Mouse (Mus musculus) MEL (cell line): ENCODE data around the gene Bmt2.
A peak's percentile ranks its signal among the peaks of the same experiment; 100 is the strongest.

ENCODE experiments used
- BHLHE40 ChIP-seq: IDR thresholded peaks from 2 replicates; pipeline ENCODE4 v1.6.1; 2012; ENCODE audit warnings: low read depth, mild to moderate bottlenecking, inconsistent platforms, low read length, improper control_type of control experiment, borderline replicate concordance
- CTCF ChIP-seq, 3 experiments: IDR thresholded peaks in 2 of 3; conservative IDR thresholded peaks in 1 of 3; 2 replicates each; pipeline ENCODE4 v1.5.1; 2011 to 2012; ENCODE audit warnings: low read length in 3 of 3, low read depth in 2 of 3, mild to moderate bottlenecking in 2 of 3, improper control_type of control experiment in 1 of 3, inconsistent platforms in 1 of 3, mixed read lengths in 1 of 3, moderate library complexity in 1 of 3; ENCODE audit not compliant: control insufficient read depth in 1 of 3, insufficient read depth in 1 of 3, poor library complexity in 1 of 3, severe bottlenecking in 1 of 3
- E2F4 ChIP-seq: IDR thresholded peaks from 2 replicates; pipeline ENCODE4 v1.6.1; 2011; ENCODE audit warnings: low read depth, low read length, improper control_type of control experiment, borderline replicate concordance
- EP300 ChIP-seq, 2 experiments: IDR thresholded peaks; 2 replicates each; pipeline ENCODE4 v1.6.1; 2011; ENCODE audit warnings: improper control_type of control experiment in 2 of 2, low read length in 2 of 2, low read depth in 1 of 2, mild to moderate bottlenecking in 1 of 2
- GATA1 ChIP-seq: IDR thresholded peaks from 2 replicates; pipeline ENCODE4 v1.6.1; 2011; ENCODE audit warnings: low read depth, low read length, improper control_type of control experiment
- NELFE ChIP-seq: IDR thresholded peaks from 2 replicates; pipeline ENCODE4 v1.6.1; 2011; ENCODE audit warnings: low read depth, low read length, improper control_type of control experiment
- NRF1 ChIP-seq: IDR thresholded peaks from 2 replicates; pipeline ENCODE4 v1.6.1; 2014; ENCODE audit warnings: low read depth, mild to moderate bottlenecking, inconsistent platforms, low read length, improper control_type of control experiment, moderate library complexity; ENCODE audit not compliant: poor library complexity, insufficient read depth, severe bottlenecking
- POLR2A ChIP-seq, 2 experiments: IDR thresholded peaks; 2 replicates each; pipeline ENCODE4 v1.6.1; 2011 to 2012; ENCODE audit warnings: low read length in 2 of 2, mild to moderate bottlenecking in 2 of 2, control low read depth in 1 of 2, improper control_type of control experiment in 1 of 2, low read depth in 1 of 2, moderate library complexity in 1 of 2; ENCODE audit not compliant: control insufficient read depth in 1 of 2, insufficient read depth in 1 of 2, poor library complexity in 1 of 2
- POLR2AphosphoS5 ChIP-seq: IDR thresholded peaks from 2 replicates; pipeline ENCODE4 v1.6.1; 2012; ENCODE audit warnings: low read depth, borderline replicate concordance, mild to moderate bottlenecking, inconsistent platforms, low read length, moderate library complexity, mixed read lengths
- RAD21 ChIP-seq: IDR thresholded peaks from 2 replicates; pipeline ENCODE4 v1.6.1; 2011; ENCODE audit warnings: mild to moderate bottlenecking, low read depth, low read length, improper control_type of control experiment
- TBP ChIP-seq: IDR thresholded peaks from 2 replicates; pipeline ENCODE4 v1.8.0; 2011; ENCODE audit warnings: low read depth, low read length, improper control_type of control experiment
- ZC3H11A ChIP-seq: IDR thresholded peaks from 2 replicates; pipeline ENCODE4 v1.6.1; 2012; ENCODE audit warnings: low read depth, mild to moderate bottlenecking, inconsistent platforms, low read length, improper control_type of control experiment

DNA sequence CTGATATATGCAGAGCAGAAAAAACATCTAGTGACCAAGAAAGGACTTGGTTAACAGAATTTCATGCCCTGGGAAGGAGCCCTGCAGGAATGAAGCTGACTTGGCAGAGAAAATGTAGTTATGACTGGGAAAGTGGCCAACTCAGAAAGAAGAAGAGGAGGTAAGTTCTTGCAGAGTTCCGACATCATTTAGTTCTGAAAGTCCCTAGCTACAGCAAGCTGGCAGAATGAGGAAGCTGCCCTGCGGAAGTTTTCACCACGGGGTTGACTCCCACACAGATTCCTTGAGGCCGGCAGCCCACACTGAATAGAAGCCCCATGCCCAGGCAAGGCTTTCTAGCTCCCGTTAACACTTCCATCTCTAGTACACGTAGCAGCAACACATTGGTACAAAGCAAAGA lies 76.2 kb downstream of the Bmt2 start:
- TF ChIP-seq POLR2A (IDR thresholded peaks at IDR 0.05; ENCODE audit: control insufficient read depth in 1 of 2, insufficient read depth in 1 of 2, low read depth in 1 of 2, low read length in 2 of 2, poor library complexity in 1 of 2) (no peak; a peak in 1 of 4 replicates), EP300 (IDR thresholded peaks at IDR 0.05; ENCODE audit: low read depth in 1 of 2, low read length in 2 of 2) (peak; percentile 36 to 44; a peak in 2 of 4 replicates), GATA1 (no peak), BHLHE40 (no peak), NRF1 (no peak), E2F4 (no peak), CTCF (IDR thresholded peaks at IDR 0.05 in 2 of 3, conservative IDR thresholded peaks at IDR 0.05 in 1 of 3; ENCODE audit: control insufficient read depth in 1 of 3, insufficient read depth in 1 of 3, low read depth in 2 of 3, low read length in 3 of 3, poor library complexity in 1 of 3, severe bottlenecking in 1 of 3) (no peak), POLR2AphosphoS5 (no peak), TBP (peak; percentile 80), ZC3H11A (no peak), NELFE (no peak), RAD21 (no peak)
